Mouse (Mus musculus) heart, embryonic 14.5 days (tissue): Measurements from ENCODE around the gene Col15a1. TPM values are rescaled to one million over a fixed set of nuclear protein-coding genes. Genes with fewer than 3 reads are reported as not detected.

Source experiments
- ATAC-seq: fragments of 200-750 bp; cut with Nextera tagmentation; 2 replicates; pipeline ENCODE4 v1.8.0; 2017; ENCODE audit warnings: low read depth, moderate TSS enrichment; ENCODE audit not compliant: insufficient number of reproducible peaks, insufficient read depth, low FRiP score
- H3K27ac ChIP-seq, 2 experiments: fragments of 200-500 bp in 1 of 2; fragments of 300-500 bp in 1 of 2; sonication (generic) in 1 of 2; replicated peaks in 1 of 2; 2 replicates each; pipeline ENCODE4 v1.5.1; 2012 to 2014; ENCODE audit warnings: low read depth in 2 of 2, low read length in 2 of 2, control low read depth in 1 of 2, mild to moderate bottlenecking in 1 of 2, mixed read lengths in 1 of 2; ENCODE audit not compliant: control insufficient read depth in 1 of 2, insufficient read depth in 1 of 2
- H3K27me3 ChIP-seq: fragments of 300-500 bp; sonication (generic); 2 replicates; pipeline ENCODE4 v1.6.1; 2014; ENCODE audit warnings: mild to moderate bottlenecking, low read length, control low read depth; ENCODE audit not compliant: control insufficient read depth, insufficient read depth
- H3K36me3 ChIP-seq: fragments of 300-500 bp; sonication (generic); 2 replicates; pipeline ENCODE4 v1.6.1; 2014; ENCODE audit warnings: mild to moderate bottlenecking, control low read depth, low read length, mixed read lengths; ENCODE audit not compliant: control insufficient read depth, insufficient read depth
- H3K4me1 ChIP-seq, 2 experiments: fragments of 200-500 bp in 1 of 2; fragments of 300-500 bp in 1 of 2; sonication (generic) in 1 of 2; 2 replicates each; pipeline ENCODE4 v1.6.1; 2012 to 2014; ENCODE audit warnings: low read length in 2 of 2, control low read depth in 1 of 2, mixed read lengths in 1 of 2; ENCODE audit not compliant: control insufficient read depth in 2 of 2, insufficient read depth in 2 of 2
- H3K4me2 ChIP-seq: fragments of 300-500 bp; sonication (generic); 2 replicates; pipeline ENCODE4 v1.6.1; 2014; ENCODE audit warnings: mild to moderate bottlenecking, low read length
- H3K4me3 ChIP-seq, 2 experiments: fragments of 200-500 bp in 1 of 2; fragments of 300-500 bp in 1 of 2; sonication (generic) in 1 of 2; 2 replicates each; pipeline ENCODE4 v1.5.1; 2012 to 2014; ENCODE audit warnings: low read length in 2 of 2, mild to moderate bottlenecking in 2 of 2, control low read depth in 1 of 2, low read depth in 1 of 2, moderate library complexity in 1 of 2; ENCODE audit not compliant: control insufficient read depth in 1 of 2, insufficient read depth in 1 of 2
- H3K9ac ChIP-seq: fragments of 300-500 bp; sonication (generic); 2 replicates; pipeline ENCODE4 v1.6.1; 2014; ENCODE audit warnings: mild to moderate bottlenecking, low read length
- H3K9me3 ChIP-seq: fragments of 300-500 bp; sonication (generic); 2 replicates; pipeline ENCODE4 v1.6.1; 2016; ENCODE audit warnings: low read length, control low read depth; ENCODE audit not compliant: control insufficient read depth
- WGBS: fragments of 180-500 bp; shearing (Covaris S2); extraction: QIAGEN DNeasy Blood & Tissue Kit; methylation state at CpG from one replicate; pipeline ENCODE4 v1.1.7; 2014; 5-methylcytosine and 5-hydroxymethylcytosine counted together
- polyA plus RNA-seq: library from polyadenylated mRNA; unstranded; fragments of >200 nt; fragmentation: Nextera tagmentation; extraction: Ambion mirVana; gene quantifications from 2 replicates; pipeline ENCODE4 v1.2.1, GENCODE M21; 2014

The Col15a1 gene
- polyA plus RNA-seq, 1 experiment from 2014 or later, result 8.0 TPM

- H3K4me3 ChIP-seq, result no peak overlapping the region
- H3K36me3 ChIP-seq, result no peaks in the 10 kb centered on the region
- H3K27me3 ChIP-seq, result no peaks in the 10 kb centered on the region
- H3K4me2 ChIP-seq, result no peak overlapping the region
- H3K27ac ChIP-seq, result no peak overlapping the region
- peaks cover 5% of the 10 kb centered on the region; the same call in 1 of the 2 replicates for H3K9me3 ChIP-seq
- peaks cover 11 to 25% of the 10 kb centered on the region in 2 experiments; a peak in 3 of 4 replicates for H3K4me1 ChIP-seq
- 35% methylated on average over 5 of the region's 5 CpGs for WGBS
- no peak for ATAC-seq
- no peak overlapping the region for H3K9ac ChIP-seq
Measured at GRCm38 (mm10) chr4:47251069-47251468, 43.1 kb downstream of the Col15a1 start.

GRCm38 (mm10) chr4:47251693-47252435 is 43.9 kb downstream of the Col15a1 start:
- Histone ChIP-seq H3K27ac (no peak overlapping the region), H3K9ac (no peak overlapping the region)
- no peak for ATAC-seq

GRCm38 (mm10) chr4:47252627-47253026 is 44.7 kb downstream of the Col15a1 start:
- H3K4me3 ChIP-seq, result no peak overlapping the region
- H3K36me3 ChIP-seq, result no peaks in the 10 kb centered on the region
- no peak overlapping the region for H3K4me2 ChIP-seq
- H3K27me3 ChIP-seq, result no peaks in the 10 kb centered on the region
- H3K9me3 ChIP-seq, result peaks cover 5% of the 10 kb centered on the region; the same call in 1 of the 2 replicates
- H3K9ac ChIP-seq, result no peak overlapping the region
- H3K4me1 ChIP-seq, result peaks cover 8 to 20% of the 10 kb centered on the region in 2 experiments; a peak in 3 of 4 replicates
- ATAC-seq, result no peak
- no peak overlapping the region for H3K27ac ChIP-seq
- WGBS, result 95% methylated on average over 3 of the region's 3 CpGs

More at GRCm38 (mm10) chr4:47251693-47252435, 43.9 kb downstream of the Col15a1 start:
- Histone ChIP-seq H3K4me3 (no peak overlapping the region), H3K4me2 (no peak overlapping the region), H3K9me3 (peaks cover 5% of the 10 kb centered on the region; the same call in 1 of the 2 replicates), H3K27me3 (no peaks in the 10 kb centered on the region), H3K36me3 (no peaks in the 10 kb centered on the region), H3K4me1 (peaks cover 11 to 25% of the 10 kb centered on the region in 2 experiments; a peak in 3 of 4 replicates)
- WGBS, result 68% methylated on average over 11 of the region's 11 CpGs

- WGBS, result 47% methylated on average over 4 of the region's 4 CpGs
- Histone ChIP-seq H3K27ac (no peak overlapping the region), H3K4me3 (no peak overlapping the region), H3K36me3 (no peaks in the 10 kb centered on the region), H3K9ac (no peak overlapping the region), H3K4me1 (peaks cover 5 to 9% of the 10 kb centered on the region in 2 experiments; a peak in 2 of 4 replicates), H3K27me3 (no peaks in the 10 kb centered on the region), H3K9me3 (peaks cover 5% of the 10 kb centered on the region; the same call in 1 of the 2 replicates), H3K4me2 (no peak overlapping the region)
- ATAC-seq, result no peak
Measured at GRCm38 (mm10) chr4:47255641-47256040, 47.7 kb downstream of the Col15a1 start.

- Histone ChIP-seq H3K27me3 (no peaks in the 10 kb centered on the region), H3K27ac (no peak overlapping the region), H3K4me1 (no peaks in the 10 kb centered on the region; a peak in 1 of 4 replicates), H3K4me3 (no peak overlapping the region), H3K9me3 (no peaks in the 10 kb centered on the region), H3K36me3 (no peaks in the 10 kb centered on the region), H3K4me2 (no peak overlapping the region), H3K9ac (no peak overlapping the region)
- no peak for ATAC-seq
- WGBS, result 73% methylated on average over 3 of the region's 3 CpGs
Measured at GRCm38 (mm10) chr4:47258201-47258600, 50.2 kb downstream of the Col15a1 start.

- H3K9me3 ChIP-seq, result no peaks in the 10 kb centered on the region
- no peak overlapping the region for H3K4me2 ChIP-seq
- H3K4me3 ChIP-seq, result no peak overlapping the region
- no peak overlapping the region for H3K9ac ChIP-seq
- WGBS, result 72% methylated on average over 6 of the region's 6 CpGs
- H3K36me3 ChIP-seq, result no peaks in the 10 kb centered on the region
- ATAC-seq, result no peak
- no peaks in the 10 kb centered on the region for H3K27me3 ChIP-seq
- no peaks in the 10 kb centered on the region; a peak in 1 of 4 replicates for H3K4me1 ChIP-seq
- no peak overlapping the region for H3K27ac ChIP-seq
Measured at GRCm38 (mm10) chr4:47261049-47261448, 53.1 kb downstream of the Col15a1 start.

- Histone ChIP-seq H3K27ac (no peak overlapping the region), H3K36me3 (no peaks in the 10 kb centered on the region), H3K4me3 (no peak overlapping the region), H3K9ac (no peak overlapping the region), H3K4me1 (no peaks in the 10 kb centered on the region; a peak in 1 of 4 replicates), H3K4me2 (no peak overlapping the region), H3K27me3 (no peaks in the 10 kb centered on the region), H3K9me3 (no peaks in the 10 kb centered on the region)
- 64% methylated on average over 5 of the region's 5 CpGs for WGBS
- ATAC-seq, result no peak
Measured at GRCm38 (mm10) chr4:47261919-47262318, 54.0 kb downstream of the Col15a1 start.
